Mouse (Mus musculus) activated CD4-positive, CD25-positive, alpha-beta regulatory T cell, adult 9 weeks (primary cell): ENCODE measurements around the gene BC051665. TPM values are rescaled to one million over a fixed set of nuclear protein-coding genes. Genes with fewer than 3 reads are reported as not detected.

Experiments
- polyA plus RNA-seq: library from polyadenylated mRNA; unstranded; fragments of 100-300 nt; shearing (Covaris generic); gene quantifications from one replicate; pipeline ENCODE4 v1.2.1, GENCODE M21; 2017

BC051665 gene
- polyA plus RNA-seq = not detected

DNA sequence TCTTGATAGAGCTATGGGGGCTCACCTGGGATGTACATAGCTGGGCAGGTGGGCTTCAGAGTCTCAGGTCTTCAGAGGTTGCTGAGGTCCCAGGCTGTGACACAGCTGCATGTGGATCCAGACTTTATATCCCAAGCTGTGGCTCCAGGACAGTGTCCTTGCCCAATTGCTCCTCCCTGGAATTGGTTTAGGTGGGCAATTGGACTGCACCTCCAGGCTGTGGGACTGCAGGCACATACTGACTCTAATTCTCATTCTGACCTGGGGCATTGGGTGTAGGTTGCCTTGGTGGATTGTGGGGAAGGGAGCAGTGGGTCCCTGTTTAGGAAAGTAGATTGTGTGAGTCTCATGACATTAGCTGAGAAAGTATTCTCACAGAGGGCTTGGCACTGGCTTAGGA is at the start of gene BC051665:
Gene BC051665, minus strand, starts transcription at position 101 of the 400 bp plus-strand sequence.

GRCm38 (mm10) chr13:60802749-60803148 is 16.6 kb upstream of the BC051665 start, which contains the start of gene Ctsll3:
TSS of gene Ctsll3 (minus strand) at chr13:60802849.

Other genes with a start within 250 kb of the BC051665 start
- gene Dapk1, start 184.4 kb downstream of the BC051665 start, polyA plus RNA-seq = 2.2 TPM
- gene Ctsll3, start 16.5 kb upstream of the BC051665 start, polyA plus RNA-seq = not detected
- 1.3 TPM for gene 4930486L24Rik, start 78.1 kb upstream of the BC051665 start, polyA plus RNA-seq
- 0.68 TPM for gene Gm49392, start 110.5 kb upstream of the BC051665 start, polyA plus RNA-seq
- 3.6 TPM for gene Ctla2b, start 111.1 kb upstream of the BC051665 start, polyA plus RNA-seq
- gene Tpbpb, start 118.5 kb upstream of the BC051665 start, polyA plus RNA-seq = not detected
- gene Gm49393, start 149.2 kb upstream of the BC051665 start, polyA plus RNA-seq = not detected
- not detected for gene Gm49391, start 150.2 kb upstream of the BC051665 start, polyA plus RNA-seq
- gene Ctla2a, start 150.3 kb upstream of the BC051665 start, polyA plus RNA-seq = 37.0 TPM
- gene Tpbpa, start 155.6 kb upstream of the BC051665 start, polyA plus RNA-seq = not detected
- gene Ctsj, start 219.6 kb upstream of the BC051665 start, polyA plus RNA-seq = not detected